In the genomic region with DNA sequence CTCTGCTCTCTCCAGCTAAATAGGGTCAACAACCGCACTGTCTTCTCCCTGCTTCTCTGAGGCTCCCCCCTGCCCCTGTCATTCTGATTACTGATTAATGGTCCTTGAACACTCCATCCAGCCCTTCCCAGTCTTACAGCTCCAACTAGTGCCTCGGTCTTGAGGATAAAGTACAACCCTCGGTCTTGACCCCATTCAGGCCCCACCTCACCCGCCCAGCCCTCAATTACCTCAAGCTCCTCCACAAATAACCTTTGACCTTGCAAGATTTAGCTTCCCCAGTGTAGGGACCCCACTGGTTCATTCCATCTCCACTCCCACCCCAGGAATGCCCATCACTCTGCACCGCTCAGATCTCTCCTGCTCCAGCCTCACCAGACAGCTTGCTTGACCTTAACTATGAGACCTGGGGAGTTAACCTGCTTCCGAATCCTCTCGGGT, we compare ENCODE assay signal across 21 mouse cellular contexts. TPM values are rescaled to one million over a fixed set of nuclear protein-coding genes. Genes with fewer than 3 reads are reported as not detected.
DNase-seq lines count a peak whose midpoint lies in the region; ATAC-seq lines count a peak whose summit lies in the region.
"Had no signal": no experiment of that assay in that cellular context is flagged by ENCODE, and none has a peak within 500 bp of the region (broad histone marks: within the 10 kb centered on the region; RNA-seq: fewer than 3 reads in every experiment).

No protein-coding gene starts in this region.

- no peaks in the 10 kb centered on the region for H3K9me3 ChIP-seq in liver, embryonic 12.5 days (replicated peaks)
- H3K9me3 ChIP-seq: forebrain, embryonic 13.5 days; hindbrain, embryonic 13.5 days; limb, embryonic 15.5 days; neural tube, embryonic 13.5 days had no signal

- H3K27ac ChIP-seq in liver, embryonic 12.5 days, result no peak overlapping the region
- H3K27ac ChIP-seq: forebrain, embryonic 13.5 days; hindbrain, embryonic 13.5 days; limb, embryonic 15.5 days; neural tube, embryonic 13.5 days had no signal

- 59% methylated on average over 7 of the region's 7 CpGs for WGBS in liver, embryonic 12.5 days (ENCODE audit: insufficient replicate concordance)

- ATAC-seq in liver, embryonic 12.5 days, result no peak
- ATAC-seq in erythroblast, adult 5-6 weeks (replicated peaks; ENCODE audit: low FRiP score, poor library complexity, severe bottlenecking), result no peak
- ATAC-seq: forebrain, embryonic 13.5 days had no signal

- H3K27me3 ChIP-seq in liver, embryonic 12.5 days (replicated peaks), result peaks cover 11% of the 10 kb centered on the region
- H3K27me3 ChIP-seq: forebrain, embryonic 13.5 days; limb, embryonic 15.5 days; neural tube, embryonic 13.5 days had no signal

- peaks cover 39% of the 10 kb centered on the region for H3K4me1 ChIP-seq in liver, embryonic 12.5 days
- H3K4me1 ChIP-seq: forebrain, embryonic 13.5 days; hindbrain, embryonic 13.5 days; limb, embryonic 15.5 days; neural tube, embryonic 13.5 days had no signal

- no peak overlapping the region for H3K4me2 ChIP-seq in liver, embryonic 12.5 days
- H3K4me2 ChIP-seq: forebrain, embryonic 13.5 days; hindbrain, embryonic 13.5 days; limb, embryonic 15.5 days; neural tube, embryonic 13.5 days had no signal

- H3K4me3 ChIP-seq in liver, embryonic 12.5 days, result no peak overlapping the region
- H3K4me3 ChIP-seq: forebrain, embryonic 13.5 days; hindbrain, embryonic 13.5 days; limb, embryonic 15.5 days; neural tube, embryonic 13.5 days had no signal

- H3K36me3 ChIP-seq in liver, embryonic 12.5 days, result no peaks in the 10 kb centered on the region
- H3K36me3 ChIP-seq: hindbrain, embryonic 13.5 days; limb, embryonic 15.5 days; neural tube, embryonic 13.5 days had no signal

- peak; percentile 78 for DNase-seq in R1 (ENCODE audit: low read depth, low spot score)
- DNase-seq in embryo, embryonic 9.5 days (ENCODE audit: extremely low spot score), result peak; percentile 51
- DNase-seq in kidney, adult 11 months, result peak; percentile 91
- peak; percentile 76 for DNase-seq in kidney, postnatal 14 days
- no peak for DNase-seq in layer of hippocampus, postnatal 25 days (ENCODE audit: extremely low spot score in 1 of 2, low spot score in 1 of 2)
- no peak for DNase-seq in gastrocnemius, adult 8-10 months (ENCODE audit: low spot score in 2 of 2)
- DNase-seq: cerebellum, adult 8-10 months; gastrocnemius, postnatal 36 days; lung, adult 2 months had no signal

- no peak overlapping the region for H3K9ac ChIP-seq in liver, embryonic 12.5 days
- H3K9ac ChIP-seq: forebrain, embryonic 13.5 days; hindbrain, embryonic 13.5 days; limb, embryonic 15.5 days; neural tube, embryonic 13.5 days had no signal

RNA-seq across cellular contexts. Expression of a gene that starts 3.2 kb away (rescaled TPM):
- polyA plus RNA-seq in liver, embryonic 12.5 days (2016; fragmentation: Nextera tagmentation; extraction: Ambion mirVana), result 0.57 and 0.66 TPM in 2 replicates
- total RNA-seq in layer of hippocampus, postnatal 25 days (2021), result not detected
- not detected for total RNA-seq in gastrocnemius, adult 8-10 months (2022)
- not detected in 2 replicates for total RNA-seq in erythroblast, adult 5-6 weeks (2015; ENCODE audit: low replicate concordance)
- not detected in 2 replicates for total RNA-seq in erythroblast, adult 5-6 weeks (2017; ENCODE audit: low replicate concordance)
- total RNA-seq: adrenal gland, adult 18-20 months; gastrocnemius, postnatal 36 days; left cerebral cortex, postnatal 10 days; megakaryocyte, adult 5-6 weeks had no signal
- polyA plus RNA-seq: neural tube, embryonic 13.5 days; spleen, adult 2 months had no signal

RNA-seq across cellular contexts. Expression of a gene that starts 11.6 kb away (rescaled TPM):
- not detected in 2 replicates for polyA plus RNA-seq in liver, embryonic 12.5 days (2016; fragmentation: Nextera tagmentation; extraction: Ambion mirVana)
- total RNA-seq in layer of hippocampus, postnatal 25 days (2021), result not detected
- total RNA-seq in gastrocnemius, adult 8-10 months (2022), result not detected
- total RNA-seq in erythroblast, adult 5-6 weeks (2015; ENCODE audit: low replicate concordance), result not detected in 2 replicates
- total RNA-seq in erythroblast, adult 5-6 weeks (2017; ENCODE audit: low replicate concordance), result not detected in 2 replicates
- total RNA-seq: adrenal gland, adult 18-20 months; gastrocnemius, postnatal 36 days; left cerebral cortex, postnatal 10 days had no signal
- polyA plus RNA-seq: embryonic facial prominence, embryonic 14.5 days; forebrain, embryonic 13.5 days; heart, embryonic 16.5 days; hindbrain, embryonic 13.5 days; limb, embryonic 15.5 days; lung, adult 2 months; neural tube, embryonic 13.5 days; spleen, adult 2 months had no signal

RNA-seq across cellular contexts. Expression of a gene that starts 53.7 kb away (rescaled TPM):
- polyA plus RNA-seq in liver, embryonic 12.5 days (2016; fragmentation: Nextera tagmentation; extraction: Ambion mirVana), result 37.6 TPM in 2 replicates
- total RNA-seq in layer of hippocampus, postnatal 25 days (2021), result 10 to 100 TPM; 36.8 to 38.2 TPM
- total RNA-seq in gastrocnemius, adult 8-10 months (2022), result 100 to 1,000 TPM; 124 to 143 (median 130) TPM
- 73.6 and 103 TPM in 2 replicates for total RNA-seq in erythroblast, adult 5-6 weeks (2015; ENCODE audit: low replicate concordance)
- total RNA-seq in erythroblast, adult 5-6 weeks (2017; ENCODE audit: low replicate concordance), result 164 and 198 TPM in 2 replicates

Comparison
In these comparisons a context has a peak if more than half of its experiments do, and no peak if none do; other contexts are left out.
1. DNase-seq: peak in R1 (single experiment), embryo, embryonic 9.5 days (single experiment), kidney, adult 11 months (single experiment) and kidney, postnatal 14 days (single experiment); none in layer of hippocampus, postnatal 25 days (0 of 2) and gastrocnemius, adult 8-10 months (0 of 2).